Mouse (Mus musculus) forebrain, embryonic 16.5 days (tissue): ENCODE measurements around the gene Gm16485. TPM values are rescaled to one million over a fixed set of nuclear protein-coding genes. Genes with fewer than 3 reads are reported as not detected.
A peak's percentile ranks its signal among the peaks of the same experiment; 100 is the strongest.

ENCODE experiments used
- ATAC-seq: fragments of 200-750 bp; cut with Nextera tagmentation; 2 replicates; pipeline ENCODE4 v1.8.0; 2017; ENCODE audit warnings: mild to moderate bottlenecking, moderate library complexity
- H3K27ac ChIP-seq: fragments of 300-500 bp; sonication (generic); 2 replicates; pipeline ENCODE4 v1.5.1; 2014; ENCODE audit warnings: low read length, control low read depth
- H3K27me3 ChIP-seq: fragments of 300-500 bp; sonication (generic); replicated peaks from 2 replicates; pipeline ENCODE4 v1.6.1; 2014; ENCODE audit warnings: low read length; ENCODE audit not compliant: control insufficient read depth, insufficient read depth
- H3K36me3 ChIP-seq: fragments of 300-500 bp; sonication (generic); 2 replicates; pipeline ENCODE4 v1.6.1; 2014; ENCODE audit not compliant: control insufficient read depth, insufficient read depth
- H3K4me1 ChIP-seq: fragments of 300-500 bp; sonication (generic); replicated peaks from 2 replicates; pipeline ENCODE4 v1.6.1; 2014; ENCODE audit warnings: low read length; ENCODE audit not compliant: control insufficient read depth, insufficient read depth
- H3K4me2 ChIP-seq: fragments of 300-500 bp; sonication (generic); 2 replicates; pipeline ENCODE4 v1.6.1; 2014; ENCODE audit warnings: mild to moderate bottlenecking, low read length, control low read depth
- H3K4me3 ChIP-seq: fragments of 300-500 bp; sonication (generic); replicated peaks from 2 replicates; pipeline ENCODE4 v1.5.1; 2014; ENCODE audit warnings: mild to moderate bottlenecking, low read length, control low read depth
- H3K9ac ChIP-seq: fragments of 300-500 bp; sonication (generic); replicated peaks from 2 replicates; pipeline ENCODE4 v1.6.1; 2014; ENCODE audit warnings: low read depth, low read length, control low read depth
- H3K9me3 ChIP-seq: fragments of 300-500 bp; sonication (generic); 2 replicates; pipeline ENCODE4 v1.6.1; 2016; ENCODE audit warnings: low read length; ENCODE audit not compliant: control insufficient read depth
- WGBS: fragments of 180-500 bp; shearing (Covaris S2); extraction: QIAGEN DNeasy Blood & Tissue Kit; methylation state at CpG from one replicate; pipeline ENCODE4 v1.1.7; 2014; 5-methylcytosine and 5-hydroxymethylcytosine counted together
- polyA plus RNA-seq: library from polyadenylated mRNA; unstranded; fragments of >200 nt; fragmentation: Nextera tagmentation; extraction: Ambion mirVana; gene quantifications from 2 replicates; pipeline ENCODE4 v1.2.1, GENCODE M21; 2015

Gm16485 gene
- 0.15 and 0.18 TPM in 2 replicates for polyA plus RNA-seq

- WGBS, result 70% methylated on average over 2 of the region's 2 CpGs
- H3K27ac ChIP-seq, result no peak within 1 kb of the TSS
- no peaks in the 10 kb centered on the region for H3K4me1 ChIP-seq
- no peak for ATAC-seq
- no peak within 1 kb of the TSS for H3K4me2 ChIP-seq
- no peak within 1 kb of the TSS for H3K9ac ChIP-seq
- H3K9me3 ChIP-seq, result no peaks in the 10 kb centered on the region
- H3K27me3 ChIP-seq, result no peaks in the 10 kb centered on the region
- no peak within 1 kb of the TSS for H3K4me3 ChIP-seq
- no peaks in the 10 kb centered on the region for H3K36me3 ChIP-seq
Measured at GRCm38 (mm10) chr9:8971491-8971890, at the start of gene Gm16485. Gm16485 (plus strand) TSS chr9:8971791.

GRCm38 (mm10) chr9:8927561-8927960, 44.0 kb upstream of the Gm16485 start:
- ATAC-seq, result no peak
- 95% methylated on average over 2 of the region's 2 CpGs for WGBS
- Histone ChIP-seq H3K4me1 (no peaks in the 10 kb centered on the region), H3K27me3 (no peaks in the 10 kb centered on the region), H3K27ac (no peak overlapping the region), H3K9ac (no peak overlapping the region), H3K4me3 (no peak overlapping the region), H3K9me3 (no peaks in the 10 kb centered on the region), H3K4me2 (no peak overlapping the region), H3K36me3 (no peaks in the 10 kb centered on the region)

- ATAC-seq, result no peak
- WGBS, result 49% methylated on average over 1 of the region's 1 CpGs
- H3K27ac ChIP-seq, result no peak overlapping the region
- H3K27me3 ChIP-seq, result no peaks in the 10 kb centered on the region
- no peaks in the 10 kb centered on the region for H3K9me3 ChIP-seq
- no peaks in the 10 kb centered on the region for H3K4me1 ChIP-seq
- H3K36me3 ChIP-seq, result no peaks in the 10 kb centered on the region
- H3K4me2 ChIP-seq, result no peak overlapping the region
- no peak overlapping the region for H3K4me3 ChIP-seq
- no peak overlapping the region for H3K9ac ChIP-seq
Measured at GRCm38 (mm10) chr9:8937753-8938152, 33.8 kb upstream of the Gm16485 start.

GRCm38 (mm10) chr9:8953306-8953705, 18.3 kb upstream of the Gm16485 start:
- H3K27me3 ChIP-seq, result no peaks in the 10 kb centered on the region
- no peak overlapping the region for H3K9ac ChIP-seq
- no peak overlapping the region for H3K4me3 ChIP-seq
- no peaks in the 10 kb centered on the region for H3K9me3 ChIP-seq
- no peak for ATAC-seq
- no peaks in the 10 kb centered on the region for H3K4me1 ChIP-seq
- H3K4me2 ChIP-seq, result no peak overlapping the region
- no peak overlapping the region for H3K27ac ChIP-seq
- no peaks in the 10 kb centered on the region for H3K36me3 ChIP-seq

DNA sequence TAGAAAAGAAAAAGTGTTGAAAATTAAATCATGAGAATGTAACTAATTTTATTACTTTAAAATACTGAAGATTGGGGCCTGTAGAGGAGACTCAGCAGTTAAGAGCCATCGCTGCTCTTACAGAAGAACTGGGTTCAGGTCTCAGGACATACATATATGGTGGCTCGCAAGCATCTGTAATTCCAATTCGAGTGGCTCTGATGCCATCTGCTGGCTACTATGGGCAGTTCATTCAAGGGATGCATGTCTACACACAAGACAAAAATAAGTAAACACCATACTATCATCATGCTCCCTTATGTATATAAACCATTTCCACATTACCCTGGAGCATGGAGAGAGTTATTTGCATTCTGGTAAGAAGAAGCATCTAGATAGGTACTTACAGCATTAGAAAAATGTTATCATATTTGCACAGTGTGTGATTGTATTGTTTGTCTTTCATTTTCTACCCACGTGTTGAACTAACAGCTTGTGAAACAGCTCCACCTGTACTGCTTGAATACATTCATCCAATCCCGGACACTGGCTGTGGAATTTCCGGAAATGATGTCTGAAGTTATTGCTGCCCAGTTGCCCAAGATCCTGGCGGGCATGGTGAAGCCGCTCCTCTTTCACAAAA, 7.0 kb upstream of the Gm16485 start:
- H3K36me3 ChIP-seq, result no peaks in the 10 kb centered on the region
- no peak; the same call in 1 of the 2 replicates for ATAC-seq
- no peak overlapping the region for H3K4me3 ChIP-seq
- H3K4me1 ChIP-seq, result no peaks in the 10 kb centered on the region
- H3K4me2 ChIP-seq, result no peak overlapping the region
- H3K27me3 ChIP-seq, result no peaks in the 10 kb centered on the region
- WGBS, result 71% methylated on average over 8 of the region's 8 CpGs
- H3K9ac ChIP-seq, result no peak overlapping the region
- no peak overlapping the region for H3K27ac ChIP-seq
- no peaks in the 10 kb centered on the region for H3K9me3 ChIP-seq

- Histone ChIP-seq H3K27me3 (no peaks in the 10 kb centered on the region), H3K4me3 (no peak overlapping the region), H3K4me1 (no peaks in the 10 kb centered on the region), H3K9ac (no peak overlapping the region), H3K27ac (no peak overlapping the region), H3K4me2 (no peak overlapping the region), H3K9me3 (no peaks in the 10 kb centered on the region), H3K36me3 (no peaks in the 10 kb centered on the region)
- ATAC-seq, result 0 out of 2 replicates have a peak, but pooled peaks have one; percentile 33
- 48% methylated on average over 7 of the region's 7 CpGs for WGBS
Measured at GRCm38 (mm10) chr9:8970240-8970639, 1.4 kb upstream of the Gm16485 start.

- Histone ChIP-seq H3K9me3 (no peaks in the 10 kb centered on the region), H3K36me3 (no peaks in the 10 kb centered on the region), H3K4me1 (peaks cover 5% of the 10 kb centered on the region; the same call in 1 of the 2 replicates), H3K4me2 (no peak overlapping the region), H3K9ac (no peak overlapping the region), H3K27ac (no peak overlapping the region), H3K27me3 (no peaks in the 10 kb centered on the region), H3K4me3 (no peak overlapping the region)
- peak; percentile 92 for ATAC-seq
- 20% methylated on average over 2 of the region's 2 CpGs for WGBS
Measured at GRCm38 (mm10) chr9:8977775-8978174, 6.2 kb downstream of the Gm16485 start.

- H3K4me2 ChIP-seq, result no peak overlapping the region
- no peak for ATAC-seq
- H3K27ac ChIP-seq, result no peak overlapping the region
- H3K27me3 ChIP-seq, result no peaks in the 10 kb centered on the region
- no peaks in the 10 kb centered on the region for H3K9me3 ChIP-seq
- peaks cover 5% of the 10 kb centered on the region; the same call in 1 of the 2 replicates for H3K4me1 ChIP-seq
- WGBS, result 78% methylated on average over 3 of the region's 3 CpGs
- H3K36me3 ChIP-seq, result no peaks in the 10 kb centered on the region
- H3K9ac ChIP-seq, result no peak overlapping the region
- no peak overlapping the region for H3K4me3 ChIP-seq
Measured at GRCm38 (mm10) chr9:8982315-8982714, 10.7 kb downstream of the Gm16485 start.

DNA sequence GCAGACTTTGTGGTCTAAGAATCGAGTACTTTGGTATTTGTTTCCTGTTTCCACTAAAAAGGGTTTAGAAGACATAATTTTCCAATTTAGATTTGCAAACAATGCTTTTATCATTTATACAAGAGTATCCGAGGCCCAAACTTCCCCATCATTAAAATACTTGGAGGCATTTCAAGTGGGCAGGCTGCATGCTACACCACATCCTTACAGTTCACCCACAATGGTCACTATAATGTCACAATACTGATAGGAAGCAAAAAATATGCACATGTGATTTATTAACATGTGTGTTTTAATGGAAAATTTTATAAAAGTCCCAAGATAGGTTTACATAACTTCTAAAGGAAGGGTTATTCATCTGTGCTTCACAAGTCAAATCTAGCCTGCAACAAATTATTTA, 24.9 kb downstream of the Gm16485 start:
- H3K9me3 ChIP-seq, result no peaks in the 10 kb centered on the region
- no peaks in the 10 kb centered on the region for H3K4me1 ChIP-seq
- no peak for ATAC-seq
- WGBS, result 79% methylated on average over 2 of the region's 2 CpGs
- H3K27me3 ChIP-seq, result no peaks in the 10 kb centered on the region
- H3K9ac ChIP-seq, result no peak overlapping the region
- no peaks in the 10 kb centered on the region for H3K36me3 ChIP-seq
- no peak overlapping the region for H3K4me3 ChIP-seq
- H3K4me2 ChIP-seq, result no peak overlapping the region
- no peak overlapping the region for H3K27ac ChIP-seq

DNA sequence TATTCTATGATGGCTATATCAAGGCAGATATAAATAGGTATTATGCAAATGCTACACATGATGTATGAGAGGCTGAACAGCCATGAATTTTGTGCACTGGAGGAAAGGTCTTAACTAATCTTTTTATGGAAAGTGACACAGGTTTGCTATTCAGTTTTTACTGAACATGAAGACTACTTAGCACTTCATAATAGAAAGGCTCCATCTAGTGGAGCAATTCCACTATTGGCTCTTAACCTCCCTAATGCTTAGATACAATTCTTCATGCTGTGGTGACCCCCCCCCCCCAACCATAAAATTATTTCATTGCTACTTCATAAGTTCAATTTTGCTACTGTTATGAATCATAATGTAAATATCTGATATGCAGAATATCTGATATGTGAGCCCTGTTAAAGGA, 29.6 kb downstream of the Gm16485 start:
- Histone ChIP-seq H3K27ac (no peak overlapping the region), H3K4me3 (no peak overlapping the region), H3K4me2 (no peak overlapping the region), H3K9me3 (no peaks in the 10 kb centered on the region), H3K27me3 (no peaks in the 10 kb centered on the region), H3K4me1 (no peaks in the 10 kb centered on the region), H3K9ac (no peak overlapping the region), H3K36me3 (peaks cover 2% of the 10 kb centered on the region; the same call in 1 of the 2 replicates)
- no peak for ATAC-seq
